Mouse (Mus musculus) myocyte (in vitro differentiated cells): ENCODE results near the gene Zbtb20.

Experiments
- E2F4 ChIP-seq: IDR thresholded peaks from one replicate; pipeline ENCODE4 v1.6.1; 2011; ENCODE audit warnings: mild to moderate bottlenecking, control low read depth, moderate library complexity; ENCODE audit not compliant: insufficient read depth
- MYOD1 ChIP-seq, 3 experiments: IDR thresholded peaks; one replicate each; pipeline ENCODE4 v1.6.1; 2011; ENCODE audit warnings: control low read depth in 2 of 3, low read depth in 2 of 3, mild to moderate bottlenecking in 2 of 3, moderate library complexity in 1 of 3; ENCODE audit not compliant: insufficient read length in 2 of 3, control insufficient read depth in 1 of 3
- POLR2A ChIP-seq: IDR thresholded peaks from one replicate; pipeline ENCODE4 v1.6.1; 2011; ENCODE audit warnings: low read depth, mild to moderate bottlenecking, control low read depth, moderate library complexity; ENCODE audit not compliant: insufficient read length
- TCF12 ChIP-seq: IDR thresholded peaks from one replicate; pipeline ENCODE4 v1.6.1; 2011; ENCODE audit warnings: mild to moderate bottlenecking, control low read depth; ENCODE audit not compliant: poor library complexity, insufficient read depth, severe bottlenecking

- TF ChIP-seq MYOD1 (IDR thresholded peaks at IDR 0.05; ENCODE audit: control insufficient read depth in 1 of 3, insufficient read length in 2 of 3, low read depth in 2 of 3): no peak
- no peak for TF ChIP-seq POLR2A
- no peak for TF ChIP-seq TCF12
- TF ChIP-seq E2F4: no peak
Measured at GRCm38 (mm10) chr16:43503636-43504010, 627.9 kb downstream of the Zbtb20 start.
